Mouse (Mus musculus): Measurements from ENCODE around the gene Pmvk.
A peak's percentile ranks its signal among the peaks of the same experiment; 100 is the strongest.
"Not testable (repeated sequence)": the region's sequence is repeated elsewhere in the genome, so short reads cannot be mapped to it uniquely, and the experiment has no call there.

The Pmvk gene

DNA sequence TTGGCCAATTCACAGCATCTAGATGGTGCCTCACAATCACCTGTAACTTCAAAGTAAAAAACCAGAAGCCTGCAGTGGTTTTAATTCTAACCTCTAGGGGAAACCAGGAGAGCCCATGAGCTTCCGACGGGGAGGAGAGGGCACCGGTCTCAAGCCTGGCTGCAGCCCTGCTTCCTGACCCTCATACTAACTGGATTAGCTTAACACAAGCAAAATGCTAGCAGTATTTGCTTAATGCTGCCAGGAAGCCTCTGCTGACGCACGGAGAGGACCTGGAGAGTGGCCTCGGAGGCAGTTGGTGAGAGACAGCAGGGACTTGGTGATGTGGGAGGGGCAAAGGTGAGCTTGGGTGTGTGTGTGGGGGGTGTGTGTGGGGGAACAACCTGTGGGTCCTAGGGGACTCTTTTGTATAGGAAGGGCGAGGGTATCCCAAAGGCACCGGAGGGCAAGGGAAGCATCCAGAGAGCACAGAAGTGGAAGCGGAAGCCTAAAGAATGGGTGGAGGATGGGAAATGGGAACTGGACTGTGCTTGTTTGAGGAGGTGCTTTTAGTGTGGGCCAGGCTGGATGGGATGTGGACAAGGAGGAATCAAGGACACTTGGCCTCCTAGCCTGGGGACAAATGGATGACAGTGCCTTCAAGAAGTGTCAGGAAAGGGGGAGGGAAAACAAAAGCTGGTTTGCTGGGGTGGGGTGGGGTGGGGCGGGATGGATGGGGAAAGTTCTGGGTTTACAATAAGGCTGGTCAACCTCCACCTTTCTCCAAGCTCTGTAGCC lies at the start of gene Pmvk:
Gene Pmvk (plus strand): TSS at position 141 of the 777 bp plus-strand sequence.
- DNase-seq, result no peak

DNA sequence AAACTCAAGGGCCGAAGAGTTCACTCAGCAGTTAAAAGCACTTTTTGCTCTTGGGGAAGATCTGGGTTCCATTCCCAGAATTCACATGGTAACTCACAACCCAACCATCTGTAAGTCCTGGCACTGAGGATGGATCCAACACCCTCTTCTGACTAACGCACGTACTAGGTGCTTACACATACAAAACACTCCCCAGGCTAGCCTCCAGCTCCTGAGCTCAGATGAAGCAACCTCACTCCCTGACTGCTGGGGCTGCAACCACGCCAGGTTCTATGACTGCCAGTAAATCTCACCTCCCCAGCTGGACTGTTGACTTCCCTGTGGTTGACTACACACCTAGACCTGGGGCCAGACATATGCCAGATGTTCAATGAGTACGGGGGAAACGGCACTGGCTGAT lies 47.5 kb upstream of the Pmvk start:
- no peak for DNase-seq

DNA sequence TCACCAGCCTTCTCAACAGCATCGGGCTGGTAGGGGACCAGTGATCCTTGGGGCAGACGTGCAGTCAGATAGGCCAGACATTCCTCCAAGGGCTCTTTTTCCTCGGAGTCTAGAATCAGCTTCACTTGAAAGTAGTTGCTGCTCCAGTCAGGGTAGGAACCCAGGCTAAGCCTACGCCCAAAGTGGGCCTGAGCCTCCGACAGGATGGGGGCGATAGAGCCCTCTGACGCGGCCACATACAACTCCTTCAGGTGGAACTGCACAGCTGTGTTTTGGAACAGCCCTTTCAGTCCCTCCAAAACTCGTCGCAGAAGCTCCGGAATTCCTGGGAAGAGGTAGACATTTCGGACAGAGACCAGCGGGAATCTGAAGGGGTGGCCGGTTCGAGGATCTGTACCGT lies 45.9 kb upstream of the Pmvk start:
- DNase-seq, result no peak

DNA sequence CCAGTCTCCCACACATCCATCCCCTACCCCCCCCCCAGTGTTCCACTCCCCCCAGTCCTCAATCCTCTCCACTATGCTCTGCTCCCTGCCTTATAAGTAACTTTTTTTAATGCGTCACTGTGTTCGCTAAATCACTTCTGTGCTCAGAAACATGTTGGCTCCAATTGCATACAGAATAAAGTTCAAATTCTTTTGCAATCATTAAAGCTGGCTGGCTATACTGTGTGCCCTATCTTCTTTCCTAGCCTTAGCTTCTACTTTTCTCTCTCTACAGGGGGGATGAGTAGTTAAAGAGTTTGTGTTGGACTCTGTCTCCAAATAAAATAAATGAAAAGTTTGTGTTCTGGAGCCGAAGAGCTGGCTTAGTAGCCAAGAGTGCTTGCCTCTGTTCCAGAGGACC lies 44.6 kb upstream of the Pmvk start:
- DNase-seq, result no peak

DNA sequence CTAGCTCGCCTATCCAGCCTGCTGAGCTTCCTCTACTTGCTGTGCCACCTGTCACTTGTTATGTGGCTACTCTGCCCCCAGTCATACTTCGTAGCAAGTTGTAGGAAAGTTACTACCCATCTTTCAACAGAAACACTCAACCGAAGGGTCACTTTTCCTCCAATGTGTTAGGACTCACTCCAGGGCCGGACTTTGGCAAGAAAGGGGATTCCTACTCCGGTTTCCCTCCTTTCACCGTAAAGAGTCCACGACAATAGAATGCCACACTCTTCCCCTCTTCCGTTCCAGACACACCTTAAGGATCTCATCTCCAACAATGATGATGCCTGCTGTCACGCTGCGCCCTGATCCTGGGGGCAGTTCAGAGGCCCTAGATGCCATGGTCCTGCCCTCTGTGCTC lies 43.5 kb upstream of the Pmvk start:
- no peak for DNase-seq

DNA sequence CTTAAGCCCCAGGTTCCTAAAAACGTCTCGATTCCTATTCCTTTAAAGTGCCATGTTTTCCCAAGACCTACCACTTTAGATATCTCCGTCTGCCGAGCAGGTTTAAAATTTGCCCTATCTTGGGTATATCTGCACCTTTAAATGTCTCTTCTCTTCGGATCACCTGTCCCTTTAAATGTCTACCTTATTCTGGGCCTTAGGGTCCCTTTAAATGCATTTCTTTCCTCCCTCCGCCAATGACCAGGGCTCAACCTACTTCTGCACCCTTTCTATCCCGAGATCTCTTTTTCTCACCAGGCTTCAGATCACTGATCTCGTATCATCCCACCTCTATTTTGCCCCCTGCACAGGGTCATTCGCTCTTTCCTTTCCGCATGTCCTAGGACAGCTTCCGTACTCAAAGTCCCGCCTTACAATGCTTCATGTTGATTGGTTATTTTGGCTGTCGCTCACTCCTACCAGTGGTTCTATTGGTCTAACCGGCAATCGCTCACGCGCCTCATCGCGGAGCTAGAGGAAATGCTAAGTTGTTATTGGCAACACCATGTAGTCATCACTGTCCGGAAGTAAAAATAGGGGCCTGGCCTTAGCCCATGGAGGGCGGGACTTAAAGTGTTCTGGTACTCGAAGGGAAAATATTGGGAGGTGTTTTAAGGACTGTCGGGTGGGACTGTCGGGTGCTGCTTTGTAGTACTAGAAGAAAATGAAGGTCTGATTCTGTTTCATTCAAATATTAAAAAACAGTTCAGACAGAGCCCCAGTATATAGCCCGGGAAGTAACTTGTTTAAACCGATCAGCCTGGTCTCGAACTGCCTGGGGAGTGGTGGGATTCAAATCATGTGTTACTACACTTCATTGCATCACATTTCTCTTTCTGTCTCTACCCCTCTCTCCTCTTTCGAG lies 42.6 kb upstream of the Pmvk start, which contains the start of gene Flad1:
Gene Flad1 (minus strand): TSS at position 381 of the 904 bp plus-strand sequence.
- DNase-seq, result peak; percentile 99

DNA sequence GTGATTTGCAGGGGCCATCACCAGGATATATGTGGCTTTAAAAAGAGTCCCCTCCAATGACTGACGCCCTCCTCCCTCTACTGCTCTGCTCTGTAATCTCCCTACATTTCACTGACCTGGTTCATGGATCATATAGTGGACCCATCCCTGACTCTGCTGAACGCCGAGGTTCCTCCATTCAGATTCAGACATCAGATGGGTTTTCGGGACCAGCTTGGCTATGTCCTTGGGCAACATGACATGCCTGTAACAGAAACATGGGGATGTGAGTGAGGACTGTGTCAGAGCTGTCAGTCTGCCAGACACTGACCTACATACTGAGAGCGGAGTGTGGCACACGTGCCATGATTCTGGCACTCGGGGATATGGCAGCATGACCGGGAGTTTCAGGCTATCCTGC lies 38.2 kb upstream of the Pmvk start:
- DNase-seq, result no peak

DNA sequence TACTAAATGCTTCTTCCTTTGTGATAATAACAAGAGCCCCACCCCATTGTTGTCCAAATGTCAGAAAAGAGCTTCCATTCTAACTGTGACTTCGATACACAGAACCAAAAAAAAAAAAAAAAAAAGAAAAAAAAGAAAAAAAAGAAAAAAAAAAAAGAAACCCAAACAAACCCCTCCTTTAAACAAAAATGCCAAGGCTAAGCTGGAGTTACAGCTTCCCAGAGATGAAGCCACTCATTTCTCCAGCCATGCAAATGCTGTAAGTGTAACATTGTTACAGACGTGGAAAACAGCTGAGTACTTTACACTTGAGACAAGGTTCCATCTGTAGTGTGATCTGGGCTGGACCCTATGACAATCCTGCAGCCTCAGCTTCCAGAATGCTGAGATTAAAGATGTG lies 37.2 kb upstream of the Pmvk start:
- DNase-seq, result no peak

DNA sequence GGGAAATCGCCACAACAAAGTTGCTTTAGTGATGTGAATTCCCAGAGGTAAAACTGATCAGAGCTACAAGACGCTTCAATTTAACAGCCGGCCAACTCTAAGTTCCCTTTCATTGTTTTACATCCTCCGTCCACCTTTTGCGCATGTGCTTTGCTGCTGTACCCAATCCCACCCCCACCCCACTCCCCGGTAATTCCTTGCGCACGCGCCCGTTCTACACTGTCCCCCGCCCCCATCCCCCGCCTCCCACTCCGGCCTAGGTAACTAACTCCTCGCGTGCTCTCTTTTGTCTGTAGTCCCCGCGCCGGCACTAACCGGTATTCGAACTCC lies 36.5 kb upstream of the Pmvk start:
- DNase-seq, result no peak

DNA sequence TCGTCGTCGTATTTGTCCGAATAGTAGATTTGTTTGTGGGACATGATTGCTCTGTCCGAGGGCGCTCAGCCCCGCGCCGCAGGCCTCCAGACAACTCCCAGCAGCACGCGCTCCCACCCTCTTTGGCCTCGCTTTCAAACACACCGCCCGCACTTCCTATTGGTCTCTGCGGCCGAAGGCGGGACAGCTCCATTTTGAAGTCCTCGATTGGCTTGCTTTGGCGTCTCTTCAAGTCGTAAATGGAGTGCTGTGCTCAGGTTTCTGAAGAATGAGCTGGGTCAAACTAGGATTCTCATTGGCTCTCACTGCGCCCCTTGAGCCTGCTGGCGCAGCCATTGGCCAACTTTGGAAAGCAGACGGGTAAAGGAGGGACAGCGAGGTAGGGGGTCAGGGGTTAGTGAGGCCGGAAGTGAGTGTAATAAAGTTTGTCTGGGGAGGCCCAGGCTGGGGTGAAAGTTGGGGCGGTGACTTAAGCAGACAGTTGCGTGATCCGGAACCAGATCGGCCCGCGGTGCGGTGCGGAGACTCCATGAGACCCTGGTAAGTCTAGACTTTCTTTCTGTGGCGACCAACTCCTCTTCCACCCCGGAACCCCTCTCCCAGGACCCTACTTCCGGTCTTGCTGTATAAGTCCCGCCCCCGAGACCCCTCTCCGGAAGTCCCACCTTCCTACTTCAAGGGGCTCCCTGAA lies 36.0 kb upstream of the Pmvk start, which contains the start of the genes Cks1b and Shc1:
Gene Cks1b (minus strand): TSS at position 214 of the 691 bp plus-strand sequence.
Gene Shc1 (plus strand): TSS at position 274 of the 691 bp plus-strand sequence.
- DNase-seq, result peak; percentile 98

DNA sequence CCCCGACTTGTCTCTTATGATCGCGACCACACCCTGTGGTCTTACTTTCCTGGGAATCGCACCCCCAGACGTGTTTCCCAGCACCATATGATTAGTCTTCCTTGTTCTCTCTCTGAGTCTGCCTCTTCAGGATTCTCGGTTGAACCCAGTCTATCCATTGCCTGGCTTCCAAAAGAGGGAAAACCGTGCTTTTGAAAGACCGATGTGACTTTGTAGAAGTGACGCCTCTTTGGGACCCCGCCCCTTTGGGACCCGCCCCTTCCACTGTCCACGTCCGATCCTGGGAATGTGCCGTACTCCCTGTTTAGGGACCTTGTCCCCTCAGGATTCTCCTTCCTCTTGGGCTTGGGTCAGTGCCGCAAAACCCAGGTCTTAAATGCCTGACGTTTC lies 35.5 kb upstream of the Pmvk start:
- DNase-seq, result peak; percentile 95

DNA sequence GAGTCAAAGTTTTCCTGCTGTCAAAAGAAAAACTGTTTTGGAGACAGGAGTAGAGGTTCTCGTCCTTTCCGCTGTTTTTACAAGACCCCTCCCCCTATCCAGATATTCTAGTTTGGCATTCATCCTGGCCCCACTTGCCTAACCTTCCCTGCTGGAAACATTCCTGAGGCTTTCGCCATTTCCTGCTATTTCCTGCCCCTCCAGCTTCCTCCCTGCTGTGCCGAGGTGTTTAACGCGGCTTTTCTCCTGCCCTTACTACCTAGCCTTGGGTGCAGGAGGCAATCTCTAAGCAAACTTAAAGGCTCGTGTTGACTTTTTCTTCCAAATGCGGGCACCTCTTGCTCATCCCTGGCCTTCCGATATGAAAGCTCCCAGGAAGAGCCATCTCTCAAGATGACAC lies 34.8 kb upstream of the Pmvk start:
- DNase-seq, result peak; percentile 89

DNA sequence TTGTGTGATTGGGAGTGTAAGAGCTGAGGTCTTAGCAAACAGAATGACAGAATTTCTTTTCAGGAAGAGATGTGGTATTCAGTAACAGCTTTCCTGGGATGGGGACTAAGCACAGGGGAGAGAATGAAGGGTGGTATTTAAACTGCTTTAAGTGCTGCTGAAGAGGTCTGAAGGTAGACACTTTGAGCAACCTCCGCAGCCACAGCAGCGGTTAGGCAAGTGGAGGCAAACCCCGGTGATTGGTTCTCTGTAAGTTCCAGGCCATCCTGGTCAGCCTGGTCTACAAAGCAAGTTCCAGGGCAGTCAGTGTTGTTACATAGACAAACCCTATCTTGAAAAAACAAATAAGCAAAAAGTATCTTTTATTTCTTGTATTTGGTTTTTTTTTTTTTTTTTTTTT lies 34.4 kb upstream of the Pmvk start:
- peak; percentile 32 for DNase-seq

DNA sequence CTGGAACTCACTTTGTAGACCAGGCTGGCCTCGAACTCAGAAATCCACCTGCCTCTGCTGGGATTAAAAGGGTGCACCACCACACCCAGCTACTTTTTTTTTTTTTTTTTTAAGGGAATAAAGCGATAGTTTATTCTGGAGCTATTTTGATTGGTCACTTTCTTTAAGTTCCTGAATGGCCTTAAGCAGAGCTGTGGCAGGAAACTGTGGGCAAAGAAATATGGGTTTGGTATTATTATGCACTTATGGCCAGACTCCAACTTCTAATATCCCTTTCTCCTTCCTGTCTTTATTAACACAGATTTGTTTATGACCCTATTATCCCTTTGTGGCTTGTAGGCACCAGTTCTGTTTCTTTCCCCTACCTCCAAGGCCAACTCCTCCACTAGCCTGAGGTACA lies 33.9 kb upstream of the Pmvk start:
- no peak for DNase-seq

DNA sequence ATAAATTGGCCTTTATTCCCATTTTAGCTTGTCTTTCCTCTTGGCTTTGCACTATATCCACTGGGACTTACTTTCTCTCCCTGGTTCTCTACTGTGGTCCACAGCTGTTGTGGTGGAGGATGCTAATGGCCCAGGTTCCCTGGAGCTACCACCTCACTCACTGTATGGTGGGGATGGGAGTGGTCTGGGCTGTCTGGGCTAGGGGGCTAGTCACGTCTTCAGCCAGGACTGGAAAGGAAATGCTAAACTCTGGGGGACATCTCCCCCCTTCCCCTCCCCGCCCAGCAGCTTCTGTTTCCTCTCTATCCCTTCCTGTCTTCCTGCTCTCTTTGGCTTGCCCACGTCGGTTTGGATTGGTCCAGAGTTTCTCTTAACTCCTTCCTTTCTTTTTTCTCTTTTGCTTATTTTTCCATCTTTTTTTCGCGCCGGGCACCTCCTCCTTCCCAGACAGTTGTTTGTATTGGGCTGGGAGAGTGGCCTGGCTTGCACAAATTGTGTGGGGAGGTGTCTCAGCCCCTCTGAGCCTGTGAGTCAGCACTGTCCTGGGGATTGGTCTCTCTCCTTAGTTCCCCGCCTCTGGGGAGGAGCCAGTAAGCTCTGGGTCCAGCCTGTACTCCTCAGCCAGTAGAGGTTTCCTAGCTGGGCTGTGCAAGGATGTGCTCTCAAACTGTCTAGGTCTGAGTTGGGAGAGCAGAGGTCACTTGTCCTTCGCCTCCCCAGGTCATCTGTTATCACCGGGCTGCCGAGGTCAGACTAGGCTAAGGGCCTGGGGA lies 33.2 kb upstream of the Pmvk start:
- DNase-seq, result peak; percentile 96

DNA sequence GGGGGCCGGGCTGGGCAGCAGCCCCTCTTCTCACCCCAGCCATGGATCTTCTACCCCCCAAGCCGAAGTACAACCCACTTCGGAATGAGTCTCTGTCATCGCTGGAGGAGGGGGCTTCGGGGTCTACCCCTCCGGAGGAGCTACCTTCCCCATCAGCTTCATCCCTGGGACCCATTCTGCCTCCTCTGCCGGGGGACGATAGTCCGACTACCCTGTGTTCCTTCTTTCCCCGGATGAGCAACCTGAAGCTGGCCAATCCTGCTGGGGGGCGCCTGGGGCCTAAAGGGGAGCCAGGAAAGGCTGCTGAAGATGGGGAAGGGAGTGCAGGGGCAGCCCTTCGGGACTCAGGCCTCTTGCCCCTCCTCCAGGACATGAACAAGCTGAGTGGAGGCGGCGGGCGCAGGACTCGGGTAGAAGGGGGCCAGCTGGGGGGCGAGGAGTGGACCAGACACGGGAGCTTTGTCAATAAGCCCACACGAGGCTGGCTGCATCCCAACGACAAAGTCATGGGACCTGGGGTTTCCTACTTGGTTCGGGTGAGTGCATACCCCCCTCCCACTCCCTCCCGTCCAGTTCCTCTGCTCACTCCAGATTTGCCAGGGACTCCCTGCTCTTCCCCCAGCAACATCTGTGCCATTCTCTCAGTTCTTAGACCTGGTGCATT lies 32.4 kb upstream of the Pmvk start:
- DNase-seq, result peak; percentile 58

DNA sequence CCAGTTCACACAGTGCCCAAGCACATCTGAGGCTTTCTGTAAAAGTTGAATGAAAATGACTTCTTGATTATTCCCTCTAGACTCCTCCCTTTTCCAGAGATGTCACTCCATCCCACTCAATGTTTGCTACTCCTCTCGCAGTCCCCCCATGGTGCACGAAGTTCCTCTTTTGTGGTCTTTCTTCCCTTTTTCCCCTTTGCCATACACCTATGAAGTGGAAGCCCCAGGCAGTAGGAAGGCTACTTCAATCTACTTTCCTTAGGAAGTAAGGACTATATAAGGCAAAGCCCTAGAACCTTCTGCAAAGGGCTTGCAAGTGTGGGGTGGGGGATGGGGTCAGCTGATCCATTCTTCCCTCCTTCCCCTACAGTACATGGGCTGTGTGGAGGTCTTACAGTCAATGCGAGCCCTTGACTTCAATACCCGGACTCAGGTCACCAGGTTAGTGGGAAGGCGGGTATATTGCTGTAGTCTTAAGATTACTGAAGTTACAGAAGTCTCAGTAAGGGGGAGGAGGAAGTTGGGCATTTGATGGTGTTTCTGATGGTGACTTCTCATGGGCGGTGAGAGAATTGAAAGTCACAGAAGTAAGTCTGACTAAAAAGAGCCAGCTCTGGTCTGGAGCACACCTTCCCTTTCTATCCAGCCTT lies 31.7 kb upstream of the Pmvk start:
- DNase-seq, result no peak

DNA sequence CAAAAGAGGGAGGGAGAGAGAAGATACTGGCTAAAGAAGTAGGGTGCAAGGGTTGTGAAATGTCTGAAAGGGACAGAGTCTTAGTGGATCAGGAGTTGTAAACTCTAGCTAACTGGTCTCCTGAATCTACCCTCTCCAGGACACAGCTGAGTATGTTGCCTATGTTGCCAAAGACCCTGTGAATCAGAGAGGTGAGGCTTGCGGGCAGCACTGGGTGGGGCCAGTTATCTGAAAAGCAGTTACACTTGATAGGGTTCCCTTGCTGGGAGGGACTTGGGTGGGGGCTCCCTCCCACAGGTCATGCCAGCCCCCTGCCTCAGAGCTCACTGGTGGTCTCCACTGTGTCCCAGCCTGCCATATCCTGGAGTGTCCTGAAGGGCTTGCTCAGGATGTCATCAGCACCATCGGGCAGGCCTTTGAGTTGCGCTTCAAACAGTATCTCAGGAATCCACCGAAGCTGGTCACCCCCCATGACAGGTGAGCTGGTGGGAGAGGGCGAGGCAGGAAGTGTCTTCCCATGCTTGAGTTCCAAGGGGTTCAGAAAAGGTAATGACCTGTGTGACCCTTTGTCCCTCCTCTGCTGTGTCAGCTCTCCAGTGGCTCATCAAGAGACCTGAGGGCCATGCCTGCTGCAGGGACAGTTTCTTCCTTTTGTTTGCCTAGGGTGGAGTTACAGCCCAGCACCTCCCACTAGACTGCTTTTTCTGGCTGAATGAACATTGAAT lies 29.8 kb upstream of the Pmvk start:
- DNase-seq, result no peak

DNA sequence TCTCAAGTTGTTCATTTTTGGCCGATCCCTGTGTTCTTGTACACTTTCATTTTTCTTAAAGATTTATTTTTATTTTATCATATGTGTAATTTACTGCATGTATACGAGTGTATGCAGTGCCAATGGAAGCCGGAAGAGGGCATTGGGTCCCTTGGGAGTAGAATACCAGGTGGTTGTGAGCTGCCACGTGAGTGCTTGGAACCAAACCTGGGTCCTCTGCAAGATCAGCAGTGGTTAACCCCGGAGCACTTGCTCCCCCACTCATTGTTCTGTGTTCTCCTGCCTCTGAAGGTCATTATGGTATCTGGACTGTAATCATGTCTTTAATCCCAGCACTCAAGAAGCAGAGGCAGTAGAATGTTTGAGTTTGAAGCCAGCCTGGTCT lies 29.2 kb upstream of the Pmvk start:
- DNase-seq, result no peak

DNA sequence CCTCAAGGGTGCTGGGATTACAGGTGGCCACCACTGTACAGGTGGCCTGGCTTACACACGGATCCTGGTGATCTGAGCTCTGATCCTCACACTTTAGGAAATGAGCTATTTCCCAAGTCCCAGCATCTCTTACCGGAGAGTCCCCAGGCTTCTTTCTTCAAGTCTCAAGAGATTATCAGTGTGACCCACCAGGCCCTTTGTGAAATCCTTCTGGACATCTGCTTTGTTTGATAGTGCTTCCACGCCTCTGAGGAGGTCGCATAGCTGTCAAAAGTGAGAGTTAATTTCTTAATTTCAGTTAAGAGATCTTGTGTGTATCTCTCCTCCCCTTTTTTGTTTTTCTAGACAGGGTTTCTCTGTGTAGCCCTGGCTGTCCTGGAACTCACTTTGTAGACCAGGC lies 28.5 kb upstream of the Pmvk start:
- DNase-seq, result no peak

DNA sequence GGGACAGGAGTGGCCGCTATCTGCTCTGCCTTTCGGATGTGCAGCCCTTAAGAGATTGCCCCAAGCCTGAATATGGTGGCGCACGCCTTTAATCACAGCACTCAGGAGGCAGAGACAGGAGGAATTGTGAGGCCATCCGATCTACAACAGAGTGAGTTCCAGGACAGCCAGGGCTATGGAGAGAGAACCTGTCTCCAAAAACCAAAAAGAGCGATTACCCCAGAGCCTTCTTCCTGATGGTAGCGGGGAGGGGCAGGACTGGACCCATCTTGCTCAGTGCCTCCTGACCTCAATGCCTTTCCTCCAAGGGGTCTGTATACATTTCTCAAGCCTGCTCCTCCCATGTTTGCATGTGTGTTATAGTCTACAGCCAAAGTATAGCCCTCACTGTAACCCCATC lies 25.3 kb upstream of the Pmvk start:
- not testable (repeated sequence) for DNase-seq

All from lung, postnatal 10 days (tissue).